Mouse (Mus musculus): ENCODE data around the gene Slc22a13. TPM values are rescaled to one million over a fixed set of nuclear protein-coding genes. Genes with fewer than 3 reads are reported as not detected.

Gene Slc22a13
- polyA plus RNA-seq, 1 experiment = not detected

GRCm38 (mm10) chr9:119149601-119150000 lies 59.3 kb downstream of the Slc22a13 start:
- H3K4me1 ChIP-seq (ENCODE audit: control insufficient read depth, insufficient read depth, low read length) = no peaks in the 10 kb centered on the region
- 65% methylated on average over 5 of the region's 5 CpGs for WGBS
- no peak overlapping the region for H3K4me3 ChIP-seq (ENCODE audit: insufficient read depth, low read depth, low read length)
- no peak overlapping the region for H3K27ac ChIP-seq (ENCODE audit: insufficient read depth, low read depth, low read length)
- TF ChIP-seq CTCF (IDR thresholded peaks at IDR 0.05; ENCODE audit: insufficient read depth, low read depth, low read length) = no peak
- TF ChIP-seq POLR2A (IDR thresholded peaks at IDR 0.05; ENCODE audit: insufficient read depth, low read depth, low read length) = no peak

- Histone ChIP-seq H3K27ac (ENCODE audit: insufficient read depth, low read depth, low read length) (no peak overlapping the region), H3K4me1 (ENCODE audit: control insufficient read depth, insufficient read depth, low read length) (no peaks in the 10 kb centered on the region), H3K4me3 (ENCODE audit: insufficient read depth, low read depth, low read length) (no peak overlapping the region)
- whole genome bisulfite sequencing = 52% methylated on average over 13 of the region's 13 CpGs
- TF ChIP-seq CTCF (IDR thresholded peaks at IDR 0.05; ENCODE audit: insufficient read depth, low read depth, low read length) = no peak
- no peak for TF ChIP-seq POLR2A (IDR thresholded peaks at IDR 0.05; ENCODE audit: insufficient read depth, low read depth, low read length)
Measured at GRCm38 (mm10) chr9:119146098-119146770, 62.7 kb downstream of the Slc22a13 start.

GRCm38 (mm10) chr9:119145638-119146037 lies 63.3 kb downstream of the Slc22a13 start:
- 69% methylated on average over 6 of the region's 6 CpGs for WGBS
- TF ChIP-seq CTCF (IDR thresholded peaks at IDR 0.05; ENCODE audit: insufficient read depth, low read depth, low read length) (no peak), POLR2A (IDR thresholded peaks at IDR 0.05; ENCODE audit: insufficient read depth, low read depth, low read length) (no peak)
- H3K4me1 ChIP-seq (ENCODE audit: control insufficient read depth, insufficient read depth, low read length) = no peaks in the 10 kb centered on the region
- no peak overlapping the region for H3K27ac ChIP-seq (ENCODE audit: insufficient read depth, low read depth, low read length)
- H3K4me3 ChIP-seq (ENCODE audit: insufficient read depth, low read depth, low read length) = no peak overlapping the region

GRCm38 (mm10) chr9:119145137-119145536 lies 63.8 kb downstream of the Slc22a13 start:
- no peak overlapping the region for H3K4me3 ChIP-seq (ENCODE audit: insufficient read depth, low read depth, low read length)
- H3K27ac ChIP-seq (ENCODE audit: insufficient read depth, low read depth, low read length) = no peak overlapping the region
- TF ChIP-seq CTCF (IDR thresholded peaks at IDR 0.05; ENCODE audit: insufficient read depth, low read depth, low read length) = no peak
- no peaks in the 10 kb centered on the region for H3K4me1 ChIP-seq (ENCODE audit: control insufficient read depth, insufficient read depth, low read length)
- 65% methylated on average over 10 of the region's 10 CpGs for WGBS

GRCm38 (mm10) chr9:119144696-119145095 lies 64.2 kb downstream of the Slc22a13 start:
- H3K27ac ChIP-seq (ENCODE audit: insufficient read depth, low read depth, low read length) = no peak overlapping the region
- 78% methylated on average over 8 of the region's 8 CpGs for WGBS
- TF ChIP-seq POLR2A (IDR thresholded peaks at IDR 0.05; ENCODE audit: insufficient read depth, low read depth, low read length) = no peak
- TF ChIP-seq CTCF (IDR thresholded peaks at IDR 0.05; ENCODE audit: insufficient read depth, low read depth, low read length) = no peak

GRCm38 (mm10) chr9:119143372-119143771 lies 65.5 kb downstream of the Slc22a13 start:
- Histone ChIP-seq H3K27ac (ENCODE audit: insufficient read depth, low read depth, low read length) (no peak overlapping the region), H3K4me1 (ENCODE audit: control insufficient read depth, insufficient read depth, low read length) (no peaks in the 10 kb centered on the region), H3K4me3 (ENCODE audit: insufficient read depth, low read depth, low read length) (no peak overlapping the region)
- no peak for TF ChIP-seq CTCF (IDR thresholded peaks at IDR 0.05; ENCODE audit: insufficient read depth, low read depth, low read length)
- TF ChIP-seq POLR2A (IDR thresholded peaks at IDR 0.05; ENCODE audit: insufficient read depth, low read depth, low read length) = no peak
- 77% methylated on average over 9 of the region's 9 CpGs for WGBS

More at GRCm38 (mm10) chr9:119144696-119145095, 64.2 kb downstream of the Slc22a13 start:
- Histone ChIP-seq H3K4me1 (ENCODE audit: control insufficient read depth, insufficient read depth, low read length) (no peaks in the 10 kb centered on the region), H3K4me3 (ENCODE audit: insufficient read depth, low read depth, low read length) (no peak overlapping the region)

Other genes with a start within 250 kb of the Slc22a13 start
- gene Vill, start 156.3 kb downstream of the Slc22a13 start, polyA plus RNA-seq (2012; ENCODE audit: insufficient read depth, insufficient read length, low replicate concordance, missing spikeins) = not detected in 2 replicates
- gene Plcd1, start 115.6 kb downstream of the Slc22a13 start, polyA plus RNA-seq (2012; ENCODE audit: insufficient read depth, insufficient read length, low replicate concordance, missing spikeins) = not detected in 2 replicates
- gene Dlec1, start 106.6 kb downstream of the Slc22a13 start, polyA plus RNA-seq (2012; ENCODE audit: insufficient read depth, insufficient read length, low replicate concordance, missing spikeins) = not detected in 2 replicates
- not detected in 2 replicates for gene Acaa1b, start 52.0 kb downstream of the Slc22a13 start, polyA plus RNA-seq (2012; ENCODE audit: insufficient read depth, insufficient read length, low replicate concordance, missing spikeins)
- gene Gm47289, start 49.9 kb downstream of the Slc22a13 start, polyA plus RNA-seq (2012; ENCODE audit: insufficient read depth, insufficient read length, low replicate concordance, missing spikeins) = not detected in 2 replicates
- gene Oxsr1, start 113.3 kb upstream of the Slc22a13 start, polyA plus RNA-seq (2012; ENCODE audit: insufficient read depth, insufficient read length, low replicate concordance, missing spikeins) = not detected in 2 replicates
- gene Acaa1a, start 130.6 kb upstream of the Slc22a13 start, polyA plus RNA-seq (2012; ENCODE audit: insufficient read depth, insufficient read length, low replicate concordance, missing spikeins) = not detected in 2 replicates
- gene Myd88, start 132.3 kb upstream of the Slc22a13 start, polyA plus RNA-seq (2012; ENCODE audit: insufficient read depth, insufficient read length, low replicate concordance, missing spikeins) = not detected in 2 replicates
- not detected in 2 replicates for gene Xylb, start 148.3 kb upstream of the Slc22a13 start, polyA plus RNA-seq (2012; ENCODE audit: insufficient read depth, insufficient read length, low replicate concordance, missing spikeins)
- not detected in 2 replicates for gene Slc22a14, start 156.5 kb upstream of the Slc22a13 start, polyA plus RNA-seq (2012; ENCODE audit: insufficient read depth, insufficient read length, low replicate concordance, missing spikeins)
- not detected in 2 replicates for gene Acvr2b, start 193.0 kb upstream of the Slc22a13 start, polyA plus RNA-seq (2012; ENCODE audit: insufficient read depth, insufficient read length, low replicate concordance, missing spikeins)
- not detected in 2 replicates for gene Exog, start 235.8 kb upstream of the Slc22a13 start, polyA plus RNA-seq (2012; ENCODE audit: insufficient read depth, insufficient read length, low replicate concordance, missing spikeins)

Measured in olfactory bulb, adult 2 months (tissue).